Mouse (Mus musculus) NIH3T3 (cell line): ENCODE results near the gene Olfr313.
"Not testable (repeated sequence)": the region's sequence is repeated elsewhere in the genome, so short reads cannot be mapped to it uniquely, and the experiment has no call there.

ENCODE experiments used
- DNase-seq: peaks from one replicate; pipeline ENCODE4 v3.0.0-alpha.2; 2012; ENCODE audit warnings: low read depth

Gene Olfr313

GRCm38 (mm10) chr11:58814700-58815099, at the start of gene Olfr313:
Olfr313 (plus strand) TSS chr11:58815000.
- not testable (repeated sequence) for DNase-seq

- DNase-seq, result no peak
Observed at GRCm38 (mm10) chr11:58772888-58773287, 41.9 kb upstream of the Olfr313 start, which contains the start of gene Olfr315. Olfr315 (plus strand) TSS chr11:58773188.

- DNase-seq, result no peak
Observed at GRCm38 (mm10) chr11:58782480-58783089, 32.2 kb upstream of the Olfr313 start, which contains the start of gene Olfr314. Olfr314 (plus strand) TSS chr11:58782952.

DNA sequence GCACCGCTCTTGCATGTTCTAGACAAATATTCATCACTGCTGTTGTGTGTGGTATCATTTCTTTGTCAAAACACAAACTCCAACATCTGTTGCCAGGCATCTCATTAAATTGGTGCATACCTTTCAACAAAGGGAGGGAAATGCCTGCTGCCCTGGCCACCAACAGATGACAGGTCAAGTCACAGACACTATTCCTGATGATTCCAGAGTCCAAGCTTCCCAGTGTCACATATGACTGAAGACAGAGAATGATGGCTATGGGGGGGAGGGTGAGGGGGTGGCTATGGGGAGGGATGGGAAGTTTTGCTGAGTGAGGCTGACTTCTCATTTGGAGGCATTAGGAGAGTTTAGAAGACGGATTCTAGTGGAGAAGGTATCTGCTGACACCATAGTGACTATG, 30.6 kb upstream of the Olfr313 start:
- DNase-seq, result no peak

GRCm38 (mm10) chr11:58787651-58788050, 27.1 kb upstream of the Olfr313 start:
- DNase-seq, result no peak

- DNase-seq, result no peak
Observed at GRCm38 (mm10) chr11:58788346-58788745, 26.5 kb upstream of the Olfr313 start.

DNA sequence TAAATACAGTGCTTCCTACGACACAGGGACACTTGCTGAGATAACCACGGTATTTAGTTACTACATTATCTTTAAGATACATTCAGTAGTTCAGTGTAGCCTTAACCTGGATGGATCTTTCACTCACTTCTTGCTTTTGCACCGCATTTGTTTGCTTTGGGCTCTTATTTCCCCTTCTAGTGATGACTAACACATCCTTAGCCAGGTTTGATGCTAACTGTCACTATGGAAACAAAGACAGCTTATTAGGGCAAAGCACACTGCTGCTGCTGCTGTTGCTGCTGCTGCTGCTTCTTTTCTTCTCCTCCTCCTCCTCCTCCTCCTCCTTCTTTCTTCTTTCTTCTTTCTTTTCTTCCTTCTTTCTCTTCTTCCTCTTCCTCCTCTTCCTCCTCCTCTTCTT, 25.3 kb upstream of the Olfr313 start:
- DNase-seq, result peak; percentile 20

GRCm38 (mm10) chr11:58790053-58790452, 24.7 kb upstream of the Olfr313 start:
- no peak for DNase-seq

- DNase-seq, result peak; percentile 43
Observed at GRCm38 (mm10) chr11:58790646-58791045, 24.2 kb upstream of the Olfr313 start.

DNA sequence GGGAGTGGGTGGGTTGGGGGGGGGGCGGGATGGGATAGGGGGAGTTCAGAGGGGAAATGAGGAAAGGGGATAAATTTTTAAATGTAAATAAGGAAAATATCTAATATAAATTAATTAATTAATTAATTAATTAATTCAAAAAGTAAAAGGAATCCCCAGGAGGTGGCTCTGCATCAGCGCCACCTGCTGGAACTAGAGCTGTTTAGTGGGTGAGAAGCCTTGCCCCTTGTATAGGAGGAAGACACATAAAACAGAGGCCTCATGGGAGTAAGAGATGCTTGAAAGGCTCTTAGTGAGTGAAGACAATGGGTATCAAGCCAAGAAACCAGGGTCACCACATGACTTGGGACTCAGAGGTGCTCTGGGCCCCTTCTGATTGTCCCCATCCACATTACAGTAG, 18.9 kb upstream of the Olfr313 start:
- DNase-seq, result no peak

- DNase-seq, result no peak
Observed at GRCm38 (mm10) chr11:58796850-58797249, 17.9 kb upstream of the Olfr313 start.

DNA sequence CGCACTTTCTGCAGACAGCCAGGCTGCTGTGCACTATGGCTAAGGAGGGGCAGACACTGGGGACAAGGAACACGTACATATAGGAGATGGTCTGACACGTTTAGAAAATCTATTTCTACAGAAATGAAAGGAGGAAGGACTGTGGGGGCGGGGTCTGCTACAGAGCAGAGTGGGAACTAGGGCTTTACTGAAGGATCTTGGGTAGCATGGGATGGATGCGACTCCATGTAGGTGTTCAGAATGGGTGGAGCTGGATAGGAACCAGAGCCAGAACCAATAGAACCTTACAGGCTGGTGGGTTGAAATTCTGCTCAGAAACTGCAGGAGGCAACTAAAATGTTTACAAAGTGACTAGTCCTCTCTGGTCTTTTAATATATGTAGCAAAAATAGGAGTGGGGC, 15.1 kb upstream of the Olfr313 start:
- no peak for DNase-seq

DNA sequence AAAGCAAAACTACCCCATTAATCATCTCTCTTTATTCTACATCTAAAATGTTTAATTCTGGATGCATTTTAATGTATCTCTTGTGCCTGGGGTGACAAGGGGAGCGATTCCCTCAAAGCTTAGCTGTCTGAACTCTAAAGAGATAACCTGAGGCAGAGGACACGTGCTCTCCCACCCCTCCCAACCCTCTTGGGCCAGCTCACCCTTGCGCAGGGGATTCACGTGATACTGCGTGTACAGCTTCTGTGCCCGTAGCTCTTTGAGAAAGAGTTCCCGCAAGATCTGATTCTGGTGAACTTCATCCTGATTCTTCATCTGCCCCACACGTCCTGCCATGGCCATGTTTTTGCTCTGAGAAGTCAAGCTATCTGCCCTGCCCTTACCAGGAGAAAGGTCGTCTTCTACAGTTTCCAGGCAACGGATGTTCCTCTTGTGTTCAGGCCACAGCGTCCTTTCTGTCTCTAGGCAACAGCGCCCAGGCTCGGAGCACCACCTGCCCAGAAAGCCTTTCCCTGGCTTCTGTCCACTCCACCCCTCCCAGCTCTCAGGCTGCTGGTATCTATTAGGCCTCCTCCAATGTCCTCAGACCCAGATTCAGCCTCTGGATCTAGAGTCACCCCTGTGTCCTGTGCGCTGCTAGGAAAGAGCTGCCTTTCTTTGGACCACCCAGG, 13.1 kb upstream of the Olfr313 start, which contains the start of gene Fam183b:
Gene Fam183b, minus strand, starts transcription at position 403 of the 671 bp plus-strand sequence.
- no peak for DNase-seq

DNA sequence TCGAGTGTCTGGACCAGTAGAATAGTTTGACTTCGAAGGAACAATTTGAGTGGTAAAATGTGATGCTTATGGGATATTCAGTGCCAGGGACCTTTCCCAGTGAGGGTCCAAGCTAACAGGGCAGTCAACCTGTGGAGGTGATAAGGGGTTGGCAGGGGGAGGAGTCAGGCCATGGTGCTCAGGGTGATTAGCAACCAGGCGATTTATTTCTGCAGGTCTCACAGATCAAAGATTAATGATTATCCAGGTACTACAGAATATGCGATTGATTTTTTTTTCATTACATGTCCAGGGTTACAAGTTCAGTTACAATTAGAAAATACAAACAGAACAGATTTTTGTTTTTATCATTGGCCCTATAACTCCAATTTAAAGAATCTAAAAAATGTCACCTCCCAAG, 10.9 kb upstream of the Olfr313 start:
- no peak for DNase-seq

DNA sequence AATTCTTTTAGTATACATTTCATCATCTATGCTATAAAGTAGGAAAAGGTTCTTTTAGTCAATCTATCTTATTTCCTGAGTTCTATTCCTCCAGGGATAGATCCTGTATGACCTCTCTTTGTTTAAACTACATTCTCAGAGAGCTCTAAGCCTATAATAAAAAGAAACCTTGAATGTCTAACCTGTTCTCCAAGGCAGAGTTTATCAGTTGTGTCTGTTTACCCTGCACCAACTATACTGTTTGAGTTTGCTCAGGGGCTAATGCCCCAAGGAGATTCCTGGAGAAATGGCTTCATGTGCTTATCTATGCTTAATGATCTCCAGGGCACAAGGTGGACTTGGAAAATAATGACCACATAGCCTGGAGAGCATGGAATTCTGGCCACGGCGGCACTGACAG, 10.4 kb upstream of the Olfr313 start:
- DNase-seq, result no peak

DNA sequence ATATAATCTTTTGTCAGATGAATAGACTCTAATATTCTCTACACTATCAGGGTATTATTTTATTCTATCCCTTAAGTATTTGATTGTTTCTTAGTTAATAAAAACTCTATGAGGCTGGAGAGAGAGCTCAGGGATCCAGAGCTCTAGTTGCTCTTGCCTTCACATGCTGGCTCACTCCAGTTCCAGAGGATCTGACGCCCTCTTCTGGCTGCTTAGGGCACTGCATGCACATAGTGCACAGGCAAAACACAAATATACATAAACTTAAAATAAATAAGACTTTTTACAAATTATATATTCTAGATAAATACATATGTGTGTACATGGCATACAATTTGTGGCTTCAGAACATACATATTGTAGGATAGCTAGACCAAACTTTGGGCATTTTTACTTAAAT, 2.8 kb upstream of the Olfr313 start:
- no peak for DNase-seq

- DNase-seq, result no peak
Observed at GRCm38 (mm10) chr11:58815676-58816075, 876 bp downstream of the Olfr313 start.

DNA sequence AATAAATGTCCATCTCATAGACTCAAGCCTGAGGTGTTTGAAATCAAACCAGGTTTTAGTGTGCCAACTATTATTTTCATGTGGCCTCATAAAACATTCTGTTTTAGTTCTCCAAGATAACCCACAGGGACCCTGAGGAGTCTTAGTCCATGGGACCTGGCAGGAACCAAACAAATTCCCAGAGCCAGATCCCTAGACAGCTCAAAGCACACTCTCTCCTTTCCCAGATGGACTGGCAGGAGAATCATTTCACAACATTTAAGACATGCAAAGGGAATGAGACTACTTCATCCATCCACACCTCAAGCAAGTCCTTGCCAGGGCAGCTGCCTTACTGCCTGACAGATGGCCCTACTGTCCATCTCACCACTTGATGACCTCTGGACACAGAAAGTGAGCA, 14.1 kb downstream of the Olfr313 start, which contains the start of gene Olfr312:
Gene Olfr312, plus strand, starts transcription at position 301 of the 400 bp plus-strand sequence.
- DNase-seq, result not testable (repeated sequence)

DNA sequence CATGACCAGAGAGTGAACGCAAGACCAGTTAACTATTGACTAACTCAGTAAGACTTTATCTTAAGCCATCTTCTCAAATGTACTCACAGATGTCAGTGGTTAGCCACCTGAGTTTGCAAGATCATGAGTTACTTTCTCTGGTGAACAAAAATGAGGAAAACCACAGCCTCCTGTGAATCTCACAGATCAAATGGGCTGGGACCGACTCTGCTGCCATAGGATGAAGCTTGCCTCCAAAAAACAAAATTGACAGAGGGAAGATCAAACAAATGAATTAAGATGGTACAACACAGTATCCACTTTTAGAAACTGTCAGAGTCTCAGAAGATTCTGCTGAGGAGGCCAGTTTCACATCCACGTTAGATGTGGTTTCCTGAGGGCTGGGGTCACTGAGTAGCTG, 15.0 kb downstream of the Olfr313 start:
- no peak for DNase-seq

DNA sequence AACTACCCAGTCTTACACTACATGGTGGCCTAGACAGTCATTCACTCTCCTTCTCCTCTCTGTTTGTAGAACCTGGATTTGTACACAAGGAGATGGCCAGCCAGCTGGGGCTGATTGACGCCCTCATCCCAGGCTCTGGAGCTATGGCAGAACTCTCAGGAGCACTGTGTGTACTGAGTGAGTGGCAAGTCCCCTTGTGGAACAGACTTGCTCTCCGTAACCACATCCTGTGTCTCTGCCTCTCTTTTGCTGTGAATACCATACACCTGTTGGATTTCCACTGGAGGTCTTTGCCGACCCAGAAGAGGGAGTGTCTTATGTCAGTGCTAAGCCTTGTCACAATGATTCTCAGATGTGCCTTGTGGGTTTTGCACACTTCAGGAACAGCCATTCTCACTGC, 17.7 kb downstream of the Olfr313 start:
- not testable (repeated sequence) for DNase-seq

DNA sequence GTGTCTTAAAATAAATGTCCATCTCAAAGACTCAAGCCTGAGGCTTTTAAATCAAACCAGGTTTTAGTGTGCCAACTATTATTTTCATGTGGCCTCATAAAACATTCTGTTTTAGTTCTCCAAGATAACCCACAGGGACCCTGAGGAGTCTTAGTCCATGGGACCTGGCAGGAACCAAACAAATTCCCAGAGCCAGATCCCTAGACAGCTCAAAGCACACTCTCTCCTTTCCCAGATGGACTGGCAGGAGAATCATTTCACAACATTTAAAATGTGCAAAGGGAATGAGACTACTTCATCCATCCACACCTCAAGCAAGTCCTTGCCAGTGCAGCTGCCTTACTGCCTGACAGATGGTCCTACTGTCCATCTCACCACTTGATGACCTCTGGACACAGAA, 24.2 kb downstream of the Olfr313 start, which contains the start of gene Olfr311:
Gene Olfr311, plus strand, starts transcription at position 301 of the 400 bp plus-strand sequence.
- DNase-seq, result not testable (repeated sequence)

- peak; percentile 98 for DNase-seq
Observed at GRCm38 (mm10) chr11:58846919-58847461, 32.2 kb downstream of the Olfr313 start, which contains the start of gene Gm12258. Gm12258 (plus strand) TSS chr11:58847158.

- DNase-seq, result no peak
Observed at GRCm38 (mm10) chr11:58847636-58848035, 32.8 kb downstream of the Olfr313 start.
